Mouse (Mus musculus): ENCODE data around the gene Dusp14.

DNA sequence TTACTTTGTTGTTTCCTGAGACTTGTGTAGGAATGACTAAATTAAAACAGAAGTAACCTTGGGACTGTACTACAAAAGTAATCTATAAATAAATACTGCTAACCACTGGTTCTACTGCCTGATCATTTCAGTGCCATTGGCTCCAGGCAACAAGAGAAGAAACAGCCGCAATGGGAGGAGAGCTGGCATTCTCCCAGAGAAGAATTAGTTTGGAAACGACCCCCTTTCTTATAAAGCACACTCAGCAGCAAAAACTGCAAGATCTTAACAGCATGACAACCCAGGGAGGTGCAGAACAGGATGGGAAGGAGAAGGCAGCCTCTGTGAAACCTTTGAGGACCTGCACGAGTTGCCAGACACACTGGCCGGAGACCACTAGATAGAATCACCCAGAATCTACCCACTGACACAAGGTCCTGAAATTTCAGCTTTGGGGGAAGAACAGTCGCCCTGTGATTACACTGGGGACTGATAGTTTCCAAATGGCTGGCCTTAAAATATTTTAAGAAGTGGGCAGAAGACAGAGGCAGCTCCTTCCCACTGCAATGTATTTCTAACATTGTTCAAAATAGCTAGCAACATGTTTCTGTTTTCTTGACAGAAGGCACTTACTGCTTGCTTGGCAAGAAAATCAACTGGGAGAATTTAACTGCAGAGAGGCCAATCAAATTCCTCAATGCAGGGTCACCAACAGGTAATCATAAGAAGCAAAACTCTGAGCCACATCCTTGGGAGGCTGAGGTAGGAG is 28.4 kb upstream of the Dusp14 start:
- TF ChIP-seq EP300 (IDR thresholded peaks at IDR 0.05; ENCODE audit: low read depth) (no peak), CTCF (IDR thresholded peaks at IDR 0.05; ENCODE audit: low read depth) (no peak)
